Mouse (Mus musculus) central nervous system, embryonic 18 days (tissue): ENCODE data around the gene Gm21861. TPM values are rescaled to one million over a fixed set of nuclear protein-coding genes. Genes with fewer than 3 reads are reported as not detected.

Experiments used
- polyA plus RNA-seq: library from polyadenylated mRNA; depleted of rRNA; stranded (reverse); fragments of >200 nt; gene quantifications from 2 replicates; pipeline ENCODE4 v1.2.3, GENCODE M21; 2012; rRNA removed

Gene Gm21861
- polyA plus RNA-seq: not detected in 2 replicates

GRCm38 (mm10) chrY:58814497-58814896, at the start of gene Gm21861:
Gm21861 (minus strand) TSS chrY:58814597.

